Mouse (Mus musculus): ENCODE data around the gene Gm9837.
A peak's percentile ranks its signal among the peaks of the same experiment; 100 is the strongest.

Gm9837 gene

GRCm38 (mm10) chr11:53425251-53425650 lies 45.0 kb downstream of the Gm9837 start:
- no peak for DNase-seq

GRCm38 (mm10) chr11:53424826-53425225 lies 45.5 kb downstream of the Gm9837 start:
- peak in 1 of 2 experiments; percentile 31 for DNase-seq

- DNase-seq, result no peak
Observed at GRCm38 (mm10) chr11:53423036-53423435, 47.2 kb downstream of the Gm9837 start, which contains the start of gene Leap2. Gene Leap2, minus strand, starts transcription at chr11:53423170.
